Mouse (Mus musculus) gastrocnemius, adult 18-20 months (tissue): ENCODE data around the gene Sox2. TPM values are rescaled to one million over a fixed set of nuclear protein-coding genes. Genes with fewer than 3 reads are reported as not detected.

Source experiments
- DNase-seq: peaks from one replicate; pipeline ENCODE4 v3.0.0; 2021; ENCODE audit warnings: low spot score
- microRNA-seq: library from miRNA; unstranded; fragments of <30 nt; microRNA quantifications from one replicate; pipeline ENCODE4 v1.2.0, GENCODE M21; 2021
- total RNA-seq, 2 experiments: library from RNA; stranded (reverse); gene quantifications; 2 replicates each; pipeline ENCODE4 v1.2.3; 2021

Sox2 gene
- total RNA-seq, 2 experiments from 2014 or later: not detected

GRCm38 (mm10) chr3:34692394-34692745 lies 42.2 kb downstream of the Sox2 start:
- no peak for DNase-seq

Small RNAs within 50 kb of the gene (microRNA-seq; reads per million reads assigned to microRNA genes)
- not detected for gene Mir1897
